Mouse (Mus musculus) adrenal gland, postnatal 4 days (tissue): ENCODE measurements around the gene Atrx. TPM values are rescaled to one million over a fixed set of nuclear protein-coding genes. Genes with fewer than 3 reads are reported as not detected.

Experiments used
- DNase-seq, 2 experiments: peaks; one replicate each; pipeline ENCODE4 v3.0.0; 2021 to 2022; ENCODE audit warnings: low spot score in 2 of 2, mixed read lengths in 2 of 2
- total RNA-seq, 2 experiments: library from RNA; stranded (reverse); gene quantifications; 2 replicates each; pipeline ENCODE4 v1.2.3; 2021

Atrx gene
- total RNA-seq, 2 experiments from 2014 or later = 140 to 172 TPM

- no peak for DNase-seq
These were observed 155.9 kb downstream of the Atrx start for GRCm38 (mm10) chrX:105773281-105773680.

- no peak for DNase-seq
These were observed 161.3 kb downstream of the Atrx start for GRCm38 (mm10) chrX:105767932-105768331.

DNA sequence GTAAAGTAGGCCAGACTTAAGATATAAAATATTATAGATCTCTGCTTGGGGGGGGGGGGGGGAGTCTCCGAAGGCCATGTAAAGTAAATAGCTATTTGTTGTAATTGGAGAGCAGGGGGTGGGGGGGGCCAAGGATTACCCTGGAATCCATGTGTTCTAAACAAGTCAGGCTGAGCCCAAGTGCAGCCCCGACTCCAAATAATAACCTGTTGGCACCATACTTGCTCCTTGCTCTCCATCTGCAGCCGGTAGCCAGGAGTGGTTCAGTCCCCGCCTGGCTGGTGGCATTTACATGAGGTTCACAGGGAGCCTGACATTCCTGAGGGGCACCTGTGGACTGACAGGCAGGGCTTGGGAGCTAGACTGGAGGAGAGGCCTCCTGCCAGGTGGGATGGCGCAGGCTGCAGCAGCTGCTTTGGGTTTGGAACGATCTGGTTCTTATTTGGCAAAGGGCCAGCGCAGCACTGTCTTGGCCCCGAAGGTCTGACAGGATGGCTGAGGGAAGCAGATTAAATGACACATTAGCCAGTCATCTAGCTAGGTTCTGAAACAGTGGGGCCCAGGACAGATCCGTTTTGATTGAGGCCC lies 161.9 kb downstream of the Atrx start:
- DNase-seq = no peak

DNA sequence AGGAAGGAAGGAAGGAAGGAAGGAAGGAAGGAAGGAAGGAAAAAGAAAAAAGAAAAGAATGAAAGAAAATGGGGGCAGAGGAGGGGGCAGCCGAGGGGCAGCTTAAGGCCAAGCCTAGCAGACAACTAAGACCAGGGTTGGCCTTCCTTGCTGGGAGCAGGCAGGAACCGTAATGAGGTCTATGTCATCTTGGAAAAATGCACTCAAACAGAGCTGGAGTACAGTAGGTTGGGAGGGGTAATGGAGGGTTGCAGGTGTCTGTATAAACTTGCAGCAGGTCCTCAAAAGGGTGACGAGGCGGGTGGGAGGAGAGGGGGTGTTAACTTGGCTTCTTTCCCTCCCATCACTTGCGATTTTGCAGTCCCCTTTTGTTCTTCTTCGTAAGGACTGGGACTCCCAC lies 163.2 kb downstream of the Atrx start:
- no peak for DNase-seq

GRCm38 (mm10) chrX:105765005-105765706 lies 164.0 kb downstream of the Atrx start:
- no peak for DNase-seq

GRCm38 (mm10) chrX:105764162-105765004 lies 164.8 kb downstream of the Atrx start, which contains the start of gene Fgf16:
TSS of gene Fgf16 (plus strand) at chrX:105764279.
- DNase-seq = no peak

DNA sequence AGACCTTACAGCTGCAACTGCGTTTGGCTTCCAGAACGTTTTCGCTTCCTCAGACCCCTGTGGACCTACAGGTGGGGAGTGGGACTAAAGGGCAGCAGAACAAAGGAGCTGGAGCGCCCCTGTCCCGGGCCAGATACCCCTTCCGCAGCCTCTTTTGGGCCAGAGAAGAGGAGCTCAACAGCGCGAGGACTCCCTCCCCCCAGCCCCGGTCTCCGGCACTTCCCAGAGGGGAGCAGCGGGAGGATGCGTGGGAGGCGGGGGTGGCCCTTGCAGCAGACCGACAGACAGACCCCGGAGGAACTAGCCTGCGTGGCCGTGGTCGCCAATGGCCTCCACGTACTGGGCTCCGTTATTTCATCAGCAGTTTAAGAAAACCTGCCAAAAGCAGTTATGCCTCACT lies 165.6 kb downstream of the Atrx start:
- peak in 1 of 2 experiments; percentile 3 for DNase-seq

GRCm38 (mm10) chrX:105762847-105763527 lies 166.2 kb downstream of the Atrx start:
- DNase-seq = no peak

Other genes with a start within 250 kb of the Atrx start
- gene Fgf16, start 165.1 kb downstream of the Atrx start, total RNA-seq = under 1 TPM; 0.25 to 0.64 TPM
- gene Magt1, start 82.5 kb upstream of the Atrx start, total RNA-seq = 10 to 100 TPM; 51.6 to 57.8 TPM
- 100 to 1,000 TPM; 338 to 374 TPM for gene Cox7b, start 86.3 kb upstream of the Atrx start, total RNA-seq
- 10 to 100 TPM; 34.1 to 39.3 TPM for gene Atp7a, start 97.9 kb upstream of the Atrx start, total RNA-seq
- 1 to 10 TPM; 2.1 to 2.4 TPM for gene Tlr13, start 213.8 kb upstream of the Atrx start, total RNA-seq